Mouse (Mus musculus): ENCODE data around the gene Cyp2d22. TPM values are rescaled to one million over a fixed set of nuclear protein-coding genes. Genes with fewer than 3 reads are reported as not detected.

Gene Cyp2d22
- total and polyA plus RNA-seq, 3 experiments: 0.11 TPM; not detected in 2

GRCm38 (mm10) chr15:82348258-82348998 is 31.6 kb downstream of the Cyp2d22 start:
- TF ChIP-seq GATA1 (IDR thresholded peaks at IDR 0.05; ENCODE audit: borderline replicate concordance, low read length): no peak
- TF ChIP-seq POLR2AphosphoS5 (IDR thresholded peaks at IDR 0.05; ENCODE audit: insufficient replicate concordance, low read depth, low read length): no peak
- TF ChIP-seq CTCF (IDR thresholded peaks at IDR 0.05; ENCODE audit: low read depth, low read length): no peak
- no peak for TF ChIP-seq GATA2 (IDR thresholded peaks at IDR 0.05; ENCODE audit: borderline replicate concordance, low read depth, low read length)
- TF ChIP-seq TAL1 (conservative IDR thresholded peaks at IDR 0.05; ENCODE audit: low read depth, low read length): no peak
- peaks cover 80% of the 10 kb centered on the region for H3K4me1 ChIP-seq (ENCODE audit: insufficient read depth, low read depth, low read length)
- H3K4me3 ChIP-seq (ENCODE audit: low read depth, low read length): peak overlapping the region; percentile 40; the same call in 1 of the 2 replicates
- peaks cover 76% of the 10 kb centered on the region for H3K36me3 ChIP-seq (replicated peaks)
- H3K9me3 ChIP-seq (replicated peaks): no peaks in the 10 kb centered on the region
- no peak for DNase-seq (ENCODE audit: low spot score)
- no peak for ATAC-seq (ENCODE audit: extremely low read depth, insufficient number of reproducible peaks, low FRiP score, poor library complexity, severe bottlenecking)
- no peaks in the 10 kb centered on the region for H3K27me3 ChIP-seq (ENCODE audit: insufficient read depth, low read length)

- peaks cover 81% of the 10 kb centered on the region for H3K36me3 ChIP-seq (replicated peaks)
- no peaks in the 10 kb centered on the region for H3K9me3 ChIP-seq (replicated peaks)
- no peak for DNase-seq (ENCODE audit: low spot score)
- no peaks in the 10 kb centered on the region for H3K27me3 ChIP-seq (ENCODE audit: insufficient read depth, low read length)
- TF ChIP-seq TAL1 (conservative IDR thresholded peaks at IDR 0.05; ENCODE audit: low read depth, low read length) (no peak), POLR2AphosphoS5 (IDR thresholded peaks at IDR 0.05; ENCODE audit: insufficient replicate concordance, low read depth, low read length) (no peak), CTCF (IDR thresholded peaks at IDR 0.05; ENCODE audit: low read depth, low read length) (no peak), GATA1 (IDR thresholded peaks at IDR 0.05; ENCODE audit: borderline replicate concordance, low read length) (no peak), GATA2 (IDR thresholded peaks at IDR 0.05; ENCODE audit: borderline replicate concordance, low read depth, low read length) (no peak)
- peak overlapping the region; percentile 86; the same call in 1 of the 2 replicates for H3K4me3 ChIP-seq (ENCODE audit: low read depth, low read length)
- peaks cover 84% of the 10 kb centered on the region for H3K4me1 ChIP-seq (ENCODE audit: insufficient read depth, low read depth, low read length)
- no peak for ATAC-seq (ENCODE audit: extremely low read depth, insufficient number of reproducible peaks, low FRiP score, poor library complexity, severe bottlenecking)
Observed at GRCm38 (mm10) chr15:82347852-82348251, 32.2 kb downstream of the Cyp2d22 start.

GRCm38 (mm10) chr15:82347303-82347676 is 32.8 kb downstream of the Cyp2d22 start:
- ATAC-seq (ENCODE audit: extremely low read depth, insufficient number of reproducible peaks, low FRiP score, poor library complexity, severe bottlenecking): no peak
- TF ChIP-seq CTCF (IDR thresholded peaks at IDR 0.05; ENCODE audit: low read depth, low read length) (no peak), POLR2AphosphoS5 (IDR thresholded peaks at IDR 0.05; ENCODE audit: insufficient replicate concordance, low read depth, low read length) (no peak; the same call in 1 of the 2 replicates), GATA1 (IDR thresholded peaks at IDR 0.05; ENCODE audit: borderline replicate concordance, low read length) (no peak), TAL1 (conservative IDR thresholded peaks at IDR 0.05; ENCODE audit: low read depth, low read length) (no peak), GATA2 (IDR thresholded peaks at IDR 0.05; ENCODE audit: borderline replicate concordance, low read depth, low read length) (no peak)
- H3K4me3 ChIP-seq (ENCODE audit: low read depth, low read length): peak overlapping the region; percentile 86
- no peaks in the 10 kb centered on the region for H3K9me3 ChIP-seq (replicated peaks)
- H3K36me3 ChIP-seq (replicated peaks): peaks cover 81% of the 10 kb centered on the region
- H3K4me1 ChIP-seq (ENCODE audit: insufficient read depth, low read depth, low read length): peaks cover 85% of the 10 kb centered on the region
- no peaks in the 10 kb centered on the region for H3K27me3 ChIP-seq (ENCODE audit: insufficient read depth, low read length)
- no peak for DNase-seq (ENCODE audit: low spot score)

DNA sequence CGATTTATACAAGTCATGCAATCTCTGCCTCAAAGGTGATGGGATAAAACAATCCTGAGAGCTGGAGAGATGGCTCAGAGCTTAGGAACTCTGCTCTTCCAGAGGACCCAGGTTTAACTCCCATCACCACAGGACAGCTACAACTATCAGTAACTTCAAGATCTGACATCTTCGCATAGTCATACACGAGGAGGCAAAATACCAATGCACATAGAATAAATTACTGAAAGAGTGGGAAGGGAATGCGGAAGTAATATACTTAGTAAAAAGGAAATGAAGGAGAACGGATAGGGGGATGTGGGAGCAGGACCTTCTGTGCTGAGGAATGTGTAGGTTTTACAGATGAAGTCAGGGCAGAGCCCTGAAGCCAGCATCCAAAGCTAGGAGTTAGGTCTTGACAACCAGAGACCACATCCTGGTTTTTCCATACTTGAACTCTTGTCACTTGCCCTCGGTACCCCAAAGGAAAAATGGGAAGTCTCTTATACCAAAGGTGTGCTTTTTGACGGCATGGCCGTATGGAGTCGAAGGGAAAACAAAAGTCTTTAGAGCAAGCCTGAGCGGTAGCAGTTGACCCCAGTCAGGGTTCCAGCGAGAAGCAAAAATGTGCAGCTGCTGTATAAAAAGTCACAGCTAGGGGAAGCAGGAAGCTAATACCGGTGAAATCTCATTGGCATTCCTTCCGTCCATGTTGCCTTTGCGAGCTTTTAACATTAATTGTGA is 33.3 kb downstream of the Cyp2d22 start:
- DNase-seq (ENCODE audit: low spot score) (no peak), ATAC-seq (ENCODE audit: extremely low read depth, insufficient number of reproducible peaks, low FRiP score, poor library complexity, severe bottlenecking) (no peak)
- Histone ChIP-seq H3K4me1 (ENCODE audit: insufficient read depth, low read depth, low read length) (peaks cover 82% of the 10 kb centered on the region), H3K9me3 (replicated peaks) (no peaks in the 10 kb centered on the region), H3K4me3 (ENCODE audit: low read depth, low read length) (peak overlapping the region; percentile 86), H3K36me3 (replicated peaks) (peaks cover 79% of the 10 kb centered on the region), H3K27me3 (ENCODE audit: insufficient read depth, low read length) (no peaks in the 10 kb centered on the region)
- TF ChIP-seq GATA2 (IDR thresholded peaks at IDR 0.05; ENCODE audit: borderline replicate concordance, low read depth, low read length): no peak
- TF ChIP-seq TAL1 (conservative IDR thresholded peaks at IDR 0.05; ENCODE audit: low read depth, low read length): no peak
- no peak for TF ChIP-seq GATA1 (IDR thresholded peaks at IDR 0.05; ENCODE audit: borderline replicate concordance, low read length)
- no peak for TF ChIP-seq CTCF (IDR thresholded peaks at IDR 0.05; ENCODE audit: low read depth, low read length)
- TF ChIP-seq POLR2AphosphoS5 (IDR thresholded peaks at IDR 0.05; ENCODE audit: insufficient replicate concordance, low read depth, low read length): no peak; the same call in 1 of the 2 replicates

DNA sequence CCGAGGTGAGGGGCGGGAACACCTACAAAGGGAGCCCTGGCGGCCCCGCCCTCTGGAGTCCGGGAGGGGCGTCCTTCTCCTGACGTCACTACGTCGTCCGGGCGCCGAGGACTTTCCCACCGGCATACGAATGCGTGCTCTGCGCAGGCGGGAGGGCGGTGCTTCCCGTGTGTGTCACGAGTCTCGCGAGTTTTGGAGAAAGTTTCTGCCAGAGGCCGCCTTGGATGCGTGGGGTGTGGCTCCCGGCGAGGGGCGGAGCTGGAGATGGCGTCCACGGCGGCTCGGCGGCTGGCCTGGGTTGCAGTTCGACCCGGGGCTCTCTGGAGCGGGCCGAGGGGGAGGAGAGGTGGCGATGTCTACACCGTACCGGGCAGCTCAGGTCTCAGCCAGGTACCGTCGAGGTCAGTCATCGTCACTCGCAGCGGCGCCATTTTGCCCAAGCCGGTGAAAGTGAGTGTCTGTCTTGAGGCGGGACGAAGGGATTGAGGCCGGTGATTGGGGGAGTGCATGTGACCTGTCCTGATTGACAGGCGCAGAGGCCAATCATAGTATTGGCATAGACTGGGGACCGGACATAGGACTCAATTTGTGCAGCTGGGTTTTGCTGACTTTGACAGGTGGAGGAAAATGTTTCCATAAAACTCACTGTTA is 34.1 kb downstream of the Cyp2d22 start:
- H3K36me3 ChIP-seq (replicated peaks): peaks cover 72% of the 10 kb centered on the region
- peak overlapping the region; percentile 86 for H3K4me3 ChIP-seq (ENCODE audit: low read depth, low read length)
- H3K27me3 ChIP-seq (ENCODE audit: insufficient read depth, low read length): no peaks in the 10 kb centered on the region
- H3K9me3 ChIP-seq (replicated peaks): no peaks in the 10 kb centered on the region
- DNase-seq (ENCODE audit: low spot score) (peak; percentile 95), ATAC-seq (ENCODE audit: extremely low read depth, insufficient number of reproducible peaks, low FRiP score, poor library complexity, severe bottlenecking) (peak; percentile 69)
- TF ChIP-seq TAL1 (conservative IDR thresholded peaks at IDR 0.05; ENCODE audit: low read depth, low read length) (no peak), CTCF (IDR thresholded peaks at IDR 0.05; ENCODE audit: low read depth, low read length) (no peak), GATA1 (IDR thresholded peaks at IDR 0.05; ENCODE audit: borderline replicate concordance, low read length) (no peak), GATA2 (IDR thresholded peaks at IDR 0.05; ENCODE audit: borderline replicate concordance, low read depth, low read length) (no peak), POLR2AphosphoS5 (IDR thresholded peaks at IDR 0.05; ENCODE audit: insufficient replicate concordance, low read depth, low read length) (no peak; the same call in 1 of the 2 replicates)
- H3K4me1 ChIP-seq (ENCODE audit: insufficient read depth, low read depth, low read length): peaks cover 76% of the 10 kb centered on the region

Data from G1E (cell line).